Mouse (Mus musculus): ENCODE measurements around the gene Zcchc17. TPM values are rescaled to one million over a fixed set of nuclear protein-coding genes. Genes with fewer than 3 reads are reported as not detected.

Gene Zcchc17
- polyA plus RNA-seq, 1 experiment from 2014 or later: 91.7 TPM

- no peaks in the 10 kb centered on the region for H3K9me3 ChIP-seq (replicated peaks; ENCODE audit: control insufficient read depth, low read length)
- 65% methylated on average over 5 of the region's 5 CpGs for WGBS
- no peaks in the 10 kb centered on the region for H3K27me3 ChIP-seq (replicated peaks; ENCODE audit: control insufficient read depth, insufficient read depth, low read length)
- no peak for ATAC-seq
- DNase-seq (ENCODE audit: low spot score): no peak
- H3K4me1 ChIP-seq (ENCODE audit: control insufficient read depth, insufficient read depth, low read length): no peaks in the 10 kb centered on the region
- peaks cover 86% of the 10 kb centered on the region for H3K36me3 ChIP-seq (ENCODE audit: control insufficient read depth, insufficient read depth, low read length)
- no peak overlapping the region for H3K27ac ChIP-seq (ENCODE audit: low read depth, low read length)
- H3K4me3 ChIP-seq (ENCODE audit: low read depth, low read length): no peak overlapping the region
- H3K4me2 ChIP-seq (ENCODE audit: low read length): no peak overlapping the region
- H3K9ac ChIP-seq (ENCODE audit: low read length): no peak overlapping the region
Observed at GRCm38 (mm10) chr4:130323607-130324006, 36.1 kb downstream of the Zcchc17 start.

- no peak overlapping the region for H3K27ac ChIP-seq (ENCODE audit: low read depth, low read length)
- H3K36me3 ChIP-seq (ENCODE audit: control insufficient read depth, insufficient read depth, low read length): peaks cover 87% of the 10 kb centered on the region
- ATAC-seq (no peak), DNase-seq (ENCODE audit: low spot score) (no peak)
- no peak overlapping the region for H3K9ac ChIP-seq (ENCODE audit: low read length)
- no peaks in the 10 kb centered on the region for H3K4me1 ChIP-seq (ENCODE audit: control insufficient read depth, insufficient read depth, low read length)
- no peaks in the 10 kb centered on the region for H3K27me3 ChIP-seq (replicated peaks; ENCODE audit: control insufficient read depth, insufficient read depth, low read length)
- no peaks in the 10 kb centered on the region for H3K9me3 ChIP-seq (replicated peaks; ENCODE audit: control insufficient read depth, low read length)
- H3K4me2 ChIP-seq (ENCODE audit: low read length): no peak overlapping the region
- no peak overlapping the region for H3K4me3 ChIP-seq (ENCODE audit: low read depth, low read length)
- 84% methylated on average over 1 of the region's 1 CpGs for WGBS
Observed at GRCm38 (mm10) chr4:130323165-130323564, 36.6 kb downstream of the Zcchc17 start.

GRCm38 (mm10) chr4:130322567-130322966 is 37.2 kb downstream of the Zcchc17 start:
- DNase-seq (ENCODE audit: low spot score): no peak
- peaks cover 87% of the 10 kb centered on the region for H3K36me3 ChIP-seq (ENCODE audit: control insufficient read depth, insufficient read depth, low read length)
- H3K27me3 ChIP-seq (replicated peaks; ENCODE audit: control insufficient read depth, insufficient read depth, low read length): no peaks in the 10 kb centered on the region
- H3K4me1 ChIP-seq (ENCODE audit: control insufficient read depth, insufficient read depth, low read length): no peaks in the 10 kb centered on the region
- H3K9me3 ChIP-seq (replicated peaks; ENCODE audit: control insufficient read depth, low read length): no peaks in the 10 kb centered on the region
- no peak for ATAC-seq
- no peak overlapping the region for H3K27ac ChIP-seq (ENCODE audit: low read depth, low read length)
- H3K4me3 ChIP-seq (ENCODE audit: low read depth, low read length): no peak overlapping the region
- H3K4me2 ChIP-seq (ENCODE audit: low read length): no peak overlapping the region
- no peak overlapping the region for H3K9ac ChIP-seq (ENCODE audit: low read length)
- 83% methylated on average over 7 of the region's 7 CpGs for WGBS

GRCm38 (mm10) chr4:130321640-130322039 is 38.1 kb downstream of the Zcchc17 start:
- Histone ChIP-seq H3K9ac (ENCODE audit: low read length) (no peak overlapping the region), H3K9me3 (replicated peaks; ENCODE audit: control insufficient read depth, low read length) (no peaks in the 10 kb centered on the region), H3K4me1 (ENCODE audit: control insufficient read depth, insufficient read depth, low read length) (no peaks in the 10 kb centered on the region), H3K27ac (ENCODE audit: low read depth, low read length) (no peak overlapping the region), H3K4me3 (ENCODE audit: low read depth, low read length) (no peak overlapping the region), H3K36me3 (ENCODE audit: control insufficient read depth, insufficient read depth, low read length) (peaks cover 79% of the 10 kb centered on the region), H3K4me2 (ENCODE audit: low read length) (no peak overlapping the region), H3K27me3 (replicated peaks; ENCODE audit: control insufficient read depth, insufficient read depth, low read length) (no peaks in the 10 kb centered on the region)
- no peak for ATAC-seq
- no peak for DNase-seq (ENCODE audit: low spot score)
- 93% methylated on average over 7 of the region's 7 CpGs for WGBS

- no peaks in the 10 kb centered on the region for H3K4me1 ChIP-seq (ENCODE audit: control insufficient read depth, insufficient read depth, low read length)
- ATAC-seq (no peak), DNase-seq (ENCODE audit: low spot score) (no peak)
- WGBS: 83% methylated on average over 7 of the region's 7 CpGs
- H3K4me3 ChIP-seq (ENCODE audit: low read depth, low read length): no peak overlapping the region
- H3K36me3 ChIP-seq (ENCODE audit: control insufficient read depth, insufficient read depth, low read length): peaks cover 75% of the 10 kb centered on the region
- H3K4me2 ChIP-seq (ENCODE audit: low read length): no peak overlapping the region
- no peaks in the 10 kb centered on the region for H3K9me3 ChIP-seq (replicated peaks; ENCODE audit: control insufficient read depth, low read length)
- H3K9ac ChIP-seq (ENCODE audit: low read length): no peak overlapping the region
- H3K27ac ChIP-seq (ENCODE audit: low read depth, low read length): no peak overlapping the region
- H3K27me3 ChIP-seq (replicated peaks; ENCODE audit: control insufficient read depth, insufficient read depth, low read length): no peaks in the 10 kb centered on the region
Observed at GRCm38 (mm10) chr4:130319564-130319963, 40.2 kb downstream of the Zcchc17 start.

- DNase-seq (ENCODE audit: low spot score) (no peak), ATAC-seq (no peak)
- Histone ChIP-seq H3K4me1 (ENCODE audit: control insufficient read depth, insufficient read depth, low read length) (no peaks in the 10 kb centered on the region), H3K36me3 (ENCODE audit: control insufficient read depth, insufficient read depth, low read length) (peaks cover 75% of the 10 kb centered on the region), H3K4me2 (ENCODE audit: low read length) (no peak overlapping the region), H3K9me3 (replicated peaks; ENCODE audit: control insufficient read depth, low read length) (no peaks in the 10 kb centered on the region), H3K4me3 (ENCODE audit: low read depth, low read length) (no peak overlapping the region), H3K27ac (ENCODE audit: low read depth, low read length) (no peak overlapping the region), H3K27me3 (replicated peaks; ENCODE audit: control insufficient read depth, insufficient read depth, low read length) (no peaks in the 10 kb centered on the region), H3K9ac (ENCODE audit: low read length) (no peak overlapping the region)
- 82% methylated on average over 3 of the region's 3 CpGs for WGBS
Observed at GRCm38 (mm10) chr4:130318122-130318521, 41.6 kb downstream of the Zcchc17 start.

GRCm38 (mm10) chr4:130316691-130317090 is 43.1 kb downstream of the Zcchc17 start:
- no peaks in the 10 kb centered on the region for H3K27me3 ChIP-seq (replicated peaks; ENCODE audit: control insufficient read depth, insufficient read depth, low read length)
- H3K4me1 ChIP-seq (ENCODE audit: control insufficient read depth, insufficient read depth, low read length): no peaks in the 10 kb centered on the region
- H3K9me3 ChIP-seq (replicated peaks; ENCODE audit: control insufficient read depth, low read length): no peaks in the 10 kb centered on the region
- no peak overlapping the region for H3K4me2 ChIP-seq (ENCODE audit: low read length)
- DNase-seq (ENCODE audit: low spot score): no peak
- WGBS: 84% methylated on average over 10 of the region's 10 CpGs
- ATAC-seq: no peak
- H3K36me3 ChIP-seq (ENCODE audit: control insufficient read depth, insufficient read depth, low read length): peaks cover 62% of the 10 kb centered on the region
- H3K9ac ChIP-seq (ENCODE audit: low read length): no peak overlapping the region
- no peak overlapping the region for H3K27ac ChIP-seq (ENCODE audit: low read depth, low read length)
- no peak overlapping the region for H3K4me3 ChIP-seq (ENCODE audit: low read depth, low read length)

GRCm38 (mm10) chr4:130315771-130316527 is 43.8 kb downstream of the Zcchc17 start:
- Histone ChIP-seq H3K4me1 (ENCODE audit: control insufficient read depth, insufficient read depth, low read length) (no peaks in the 10 kb centered on the region), H3K36me3 (ENCODE audit: control insufficient read depth, insufficient read depth, low read length) (peaks cover 57% of the 10 kb centered on the region), H3K27me3 (replicated peaks; ENCODE audit: control insufficient read depth, insufficient read depth, low read length) (0 out of 2 replicates have a peak, but pooled peaks cover 4% of the 10 kb centered on the region), H3K27ac (ENCODE audit: low read depth, low read length) (no peak overlapping the region), H3K9me3 (replicated peaks; ENCODE audit: control insufficient read depth, low read length) (no peaks in the 10 kb centered on the region), H3K4me2 (ENCODE audit: low read length) (no peak overlapping the region), H3K9ac (ENCODE audit: low read length) (no peak overlapping the region; the same call in 1 of the 2 replicates), H3K4me3 (ENCODE audit: low read depth, low read length) (no peak overlapping the region)
- 83% methylated on average over 13 of the region's 13 CpGs for WGBS
- ATAC-seq (no peak), DNase-seq (ENCODE audit: low spot score) (no peak)

GRCm38 (mm10) chr4:130313552-130313951 is 46.2 kb downstream of the Zcchc17 start:
- 89% methylated on average over 4 of the region's 4 CpGs for WGBS
- peaks cover 37% of the 10 kb centered on the region for H3K36me3 ChIP-seq (ENCODE audit: control insufficient read depth, insufficient read depth, low read length)

More at GRCm38 (mm10) chr4:130313552-130313951, 46.2 kb downstream of the Zcchc17 start:
- Histone ChIP-seq H3K4me1 (ENCODE audit: control insufficient read depth, insufficient read depth, low read length) (no peaks in the 10 kb centered on the region), H3K4me3 (ENCODE audit: low read depth, low read length) (no peak overlapping the region), H3K27me3 (replicated peaks; ENCODE audit: control insufficient read depth, insufficient read depth, low read length) (peaks cover 14% of the 10 kb centered on the region), H3K27ac (ENCODE audit: low read depth, low read length) (no peak overlapping the region), H3K4me2 (ENCODE audit: low read length) (no peak overlapping the region), H3K9me3 (replicated peaks; ENCODE audit: control insufficient read depth, low read length) (no peaks in the 10 kb centered on the region), H3K9ac (ENCODE audit: low read length) (no peak overlapping the region)
- DNase-seq (ENCODE audit: low spot score): no peak
- ATAC-seq: no peak

All from forebrain, embryonic 14.5 days (tissue).